Mouse (Mus musculus) liver, embryonic 14.5 days (tissue): ENCODE data around the gene Rpusd2.

Experiments used
- CTCF ChIP-seq: IDR thresholded peaks from 2 replicates; pipeline ENCODE4 v1.5.1; 2016; ENCODE audit warnings: antibody characterized with exemption, low read depth, control low read depth
- EP300 ChIP-seq: IDR thresholded peaks from 2 replicates; pipeline ENCODE4 v1.6.1; 2016; ENCODE audit warnings: antibody characterized with exemption, low read depth

GRCm38 (mm10) chr2:119046649-119047611 is 12.3 kb downstream of the Rpusd2 start, which contains the start of gene Knl1:
- TF ChIP-seq CTCF = no peak
- TF ChIP-seq EP300 = peak; percentile 60
